ENCODE assay signal across 8 mouse cellular contexts in genomic region chr2:155591676-155592075, GRCm38 (mm10). TPM values are rescaled to one million over a fixed set of nuclear protein-coding genes. Genes with fewer than 3 reads are reported as not detected.
A peak's percentile ranks its signal among the peaks of the same experiment; 100 is the strongest.
DNase-seq lines count a peak whose midpoint lies in the region; ATAC-seq and TF ChIP-seq lines count a peak whose summit lies in the region.

No protein-coding gene starts in this region.

- no peak for TF ChIP-seq POLR2A in CH12.LX (IDR thresholded peaks at IDR 0.05; ENCODE audit: low read depth, low read length)

- peak overlapping the region; percentile 63 to 87 (median 74) for H3K4me3 ChIP-seq in CH12.LX (replicated peaks in 1 of 3; ENCODE audit: low read depth in 2 of 3, low read length in 2 of 3, poor library complexity in 1 of 3)
- H3K4me3 ChIP-seq in forebrain, embryonic 16.5 days (replicated peaks; ENCODE audit: low read length): peak overlapping the region; percentile 73
- H3K4me3 ChIP-seq in limb, embryonic 10.5 days: peak overlapping the region; percentile 71
- H3K4me3 ChIP-seq in neural tube, embryonic 12.5 days: peak overlapping the region; percentile 54

- no peaks in the 10 kb centered on the region for H3K9me3 ChIP-seq in CH12.LX (replicated peaks; ENCODE audit: low read length)
- H3K9me3 ChIP-seq in forebrain, embryonic 16.5 days (ENCODE audit: control insufficient read depth, low read length): no peaks in the 10 kb centered on the region
- no peaks in the 10 kb centered on the region for H3K9me3 ChIP-seq in limb, embryonic 10.5 days (replicated peaks)
- H3K9me3 ChIP-seq in neural tube, embryonic 12.5 days: no peaks in the 10 kb centered on the region

- no peaks in the 10 kb centered on the region for H3K79me2 ChIP-seq in CH12.LX (replicated peaks; ENCODE audit: control insufficient read depth, extremely low read depth, insufficient read depth, poor library complexity, severe bottlenecking)

- H3K27me3 ChIP-seq in CH12.LX (replicated peaks): peaks cover 25% of the 10 kb centered on the region
- H3K27me3 ChIP-seq in forebrain, embryonic 16.5 days (replicated peaks; ENCODE audit: control insufficient read depth, insufficient read depth, low read length): no peaks in the 10 kb centered on the region
- H3K27me3 ChIP-seq in limb, embryonic 10.5 days (ENCODE audit: low read depth, poor library complexity, severe bottlenecking): no peaks in the 10 kb centered on the region
- H3K27me3 ChIP-seq in neural tube, embryonic 12.5 days (replicated peaks): no peaks in the 10 kb centered on the region

- no peak for TF ChIP-seq CTCF in CH12.LX (conservative IDR thresholded peaks at IDR 0.05 in 1 of 2, IDR thresholded peaks at IDR 0.05 in 1 of 2; ENCODE audit: low read depth in 2 of 2, low read length in 2 of 2)

- ATAC-seq in forebrain, embryonic 16.5 days: no peak
- no peak for ATAC-seq in neural tube, embryonic 12.5 days (ENCODE audit: low FRiP score, low read depth)

- no peak overlapping the region for H3K27ac ChIP-seq in CH12.LX (ENCODE audit: insufficient read depth, low read depth)
- H3K27ac ChIP-seq in forebrain, embryonic 16.5 days (ENCODE audit: low read length): no peak overlapping the region; the same call in 1 of the 2 replicates
- H3K27ac ChIP-seq in limb, embryonic 10.5 days: peak overlapping the region; percentile 91
- H3K27ac ChIP-seq in neural tube, embryonic 12.5 days: 0 out of 2 replicates have a peak overlapping the region, but pooled peaks have one; percentile 26

- no peak for TF ChIP-seq EP300 in CH12.LX (IDR thresholded peaks at IDR 0.05; ENCODE audit: low read length)

- dilution Hi-C loops in CH12.LX (cut with MboI; ENCODE audit: extremely low pct_ligation_motif_present, extremely low pct_unique_long_range_greater_than_20kb, low sequenced_read_pairs): no loop called here

- WGBS in forebrain, embryonic 16.5 days: 6% methylated on average over 6 of the region's 6 CpGs
- WGBS in limb, embryonic 10.5 days: 10% methylated on average over 6 of the region's 6 CpGs
- 8% methylated on average over 6 of the region's 6 CpGs for WGBS in neural tube, embryonic 12.5 days

- H3K36me3 ChIP-seq in CH12.LX (replicated peaks in 1 of 2; ENCODE audit: control insufficient read depth in 1 of 2, insufficient read depth in 1 of 2, low read length in 1 of 2): peaks cover 0 to 10% of the 10 kb centered on the region in 2 experiments
- H3K36me3 ChIP-seq in forebrain, embryonic 16.5 days (ENCODE audit: control insufficient read depth, insufficient read depth): no peaks in the 10 kb centered on the region
- no peaks in the 10 kb centered on the region for H3K36me3 ChIP-seq in limb, embryonic 10.5 days
- H3K36me3 ChIP-seq in neural tube, embryonic 12.5 days: no peaks in the 10 kb centered on the region

- H3K9ac ChIP-seq in CH12.LX (ENCODE audit: insufficient read depth, low read depth): peak overlapping the region; percentile 78
- H3K9ac ChIP-seq in forebrain, embryonic 16.5 days (replicated peaks; ENCODE audit: low read depth, low read length): peak overlapping the region; percentile 60
- peak overlapping the region; percentile 67 for H3K9ac ChIP-seq in neural tube, embryonic 12.5 days

- H3K4me2 ChIP-seq in CH12.LX (ENCODE audit: insufficient read depth, low read depth, poor library complexity, severe bottlenecking): peak overlapping the region; percentile 82
- peak overlapping the region; percentile 96 for H3K4me2 ChIP-seq in forebrain, embryonic 16.5 days (ENCODE audit: low read length)
- H3K4me2 ChIP-seq in neural tube, embryonic 12.5 days (replicated peaks): peak overlapping the region; percentile 77

- DNase-seq in adrenal gland, postnatal 10 days: peak; percentile 20
- no peak for DNase-seq in adrenal gland, postnatal 25 days
- peak; percentile 6 for DNase-seq in CH12.LX (ENCODE audit: extremely low read depth)
- DNase-seq in limb, embryonic 10.5 days (ENCODE audit: low spot score): peak; percentile 31
- no peak for DNase-seq in ovary, postnatal 14 days (ENCODE audit: low spot score)
- DNase-seq in layer of hippocampus, adult 8-10 months (ENCODE audit: low spot score in 2 of 2): no peak

- in situ Hi-C loops in CH12.LX (cut with MboI; ENCODE audit: low pct_ligation_motif_present, low pct_unique_long_range_greater_than_20kb, low sequenced_read_pairs): loop anchor here (5.0 kb wide), 1 partner anchor 74 kb away; the partner anchor contains the start of genes Acss2 and Ggt7

- H3K4me1 ChIP-seq in CH12.LX (ENCODE audit: control insufficient read depth in 1 of 2, insufficient read depth in 2 of 2): peaks cover 8 to 13% of the 10 kb centered on the region in 2 experiments
- peaks cover 11% of the 10 kb centered on the region for H3K4me1 ChIP-seq in forebrain, embryonic 16.5 days (replicated peaks; ENCODE audit: control insufficient read depth, insufficient read depth, low read length)
- H3K4me1 ChIP-seq in limb, embryonic 10.5 days: peaks cover 14% of the 10 kb centered on the region
- peaks cover 7% of the 10 kb centered on the region for H3K4me1 ChIP-seq in neural tube, embryonic 12.5 days

- TF ChIP-seq RAD21 in CH12.LX (IDR thresholded peaks at IDR 0.05; ENCODE audit: low read depth, low read length): no peak

TF ChIP-seq in CH12.LX, 34 proteins besides CTCF, POLR2A, EP300 and RAD21:
- no peak for TF ChIP-seq TBP (conservative IDR thresholded peaks at IDR 0.05; ENCODE audit: low read depth, low read length)
- no peak for TF ChIP-seq MAZ (IDR thresholded peaks at IDR 0.05; ENCODE audit: low read depth, low read length)
- peak; percentile 63 for TF ChIP-seq BHLHE40 (IDR thresholded peaks at IDR 0.05; ENCODE audit: low read depth, low read length)
- TF ChIP-seq JUND (conservative IDR thresholded peaks at IDR 0.05; ENCODE audit: low read depth, low read length): no peak
TF ChIP-seq in CH12.LX: peak in this region for 1.

RNA-seq across cellular contexts. Expression of gene Gss, which starts 0.9 kb away (rescaled TPM):
- total RNA-seq in adrenal gland, postnatal 10 days (2021): 10 to 100 TPM; 41.4 to 48.1 TPM
- 67.6 and 82.2 TPM in 2 replicates for total RNA-seq in adrenal gland, postnatal 25 days (2021)
- total RNA-seq in CH12.LX (2012; rRNA removed): 16.8 and 17.3 TPM in 2 replicates
- total RNA-seq in CH12.LX (2014; rRNA removed): 20.1 and 21.9 TPM in 2 replicates
- 18.0 and 20.6 TPM in 2 replicates for polyA plus RNA-seq in CH12.LX (2012; ENCODE audit: insufficient read length, low read depth)
- polyA plus RNA-seq in forebrain, embryonic 16.5 days (2015; fragmentation: Nextera tagmentation; extraction: Ambion mirVana): 14.1 and 15.0 TPM in 2 replicates
- polyA plus RNA-seq in limb, embryonic 10.5 days (2016; fragmentation: Nextera tagmentation; extraction: Ambion mirVana): 24.3 and 25.1 TPM in 2 replicates
- 15.5 and 16.1 TPM in 2 replicates for polyA plus RNA-seq in neural tube, embryonic 12.5 days (2016; fragmentation: Nextera tagmentation; extraction: Ambion mirVana)
- total RNA-seq in layer of hippocampus, adult 8-10 months (2022): 10 to 100 TPM; 21.4 to 26.8 (median 22.2) TPM

RNA-seq across cellular contexts. Expression of gene Myh7b, which starts 19.3 kb away (rescaled TPM):
- 1 to 10 TPM in 1 of 2 experiments, under 1 TPM in 1; 0.33 to 1.1 TPM for total RNA-seq in adrenal gland, postnatal 10 days (2021)
- 0.24 TPM in 1 of 2 replicates, not detected in the other for total RNA-seq in adrenal gland, postnatal 25 days (2021)
- total RNA-seq in CH12.LX (2012; rRNA removed): under 0.01 and 0.51 TPM in 2 replicates
- 0.43 TPM in 1 of 2 replicates, not detected in the other for total RNA-seq in CH12.LX (2014; rRNA removed)
- not detected in 2 replicates for polyA plus RNA-seq in CH12.LX (2012; ENCODE audit: insufficient read length, low read depth)
- polyA plus RNA-seq in forebrain, embryonic 16.5 days (2015; fragmentation: Nextera tagmentation; extraction: Ambion mirVana): 0.62 and 0.63 TPM in 2 replicates
- polyA plus RNA-seq in limb, embryonic 10.5 days (2016; fragmentation: Nextera tagmentation; extraction: Ambion mirVana): 0.36 and 0.63 TPM in 2 replicates
- 0.78 and 1.3 TPM in 2 replicates for polyA plus RNA-seq in neural tube, embryonic 12.5 days (2016; fragmentation: Nextera tagmentation; extraction: Ambion mirVana)
- 1 to 10 TPM; 2.6 to 6.0 (median 4.5) TPM for total RNA-seq in layer of hippocampus, adult 8-10 months (2022)

Comparison
In these comparisons a context has a peak if more than half of its experiments do, and no peak if none do; other contexts are left out.
1. DNase-seq: peak in adrenal gland, postnatal 10 days (single experiment), CH12.LX (single experiment) and limb, embryonic 10.5 days (single experiment); none in adrenal gland, postnatal 25 days (single experiment), ovary, postnatal 14 days (single experiment) and layer of hippocampus, adult 8-10 months (0 of 2).
2. H3K27ac ChIP-seq: peak in limb, embryonic 10.5 days (single experiment) and neural tube, embryonic 12.5 days (single experiment); none in CH12.LX (single experiment) and forebrain, embryonic 16.5 days (single experiment).
3. Peak in every context shown above with its lines, with median percentiles within 50 percentile points of each other: H3K4me2 ChIP-seq, H3K4me3 ChIP-seq and H3K9ac ChIP-seq.